Mouse (Mus musculus): ENCODE results near the gene Ppp3r1. TPM values are rescaled to one million over a fixed set of nuclear protein-coding genes. Genes with fewer than 3 reads are reported as not detected.

Gene Ppp3r1
- total RNA-seq (2012; rRNA removed) (31.8 and 38.8 TPM in 2 replicates), total RNA-seq (2014; rRNA removed) (114 and 116 TPM in 2 replicates), polyA plus RNA-seq (2012; ENCODE audit: insufficient read length, low read depth) (102 and 128 TPM in 2 replicates)

- dilution Hi-C loops (cut with MboI; ENCODE audit: extremely low pct_ligation_motif_present, extremely low pct_unique_long_range_greater_than_20kb, low sequenced_read_pairs) = no loop called here
- Histone ChIP-seq H3K4me3 (replicated peaks in 1 of 3; ENCODE audit: low read depth in 2 of 3, low read length in 2 of 3, poor library complexity in 1 of 3) (peak within 1 kb of the TSS; percentile 93 to 100 (median 96)), H3K27ac (ENCODE audit: insufficient read depth, low read depth) (peak within 1 kb of the TSS; percentile 62), H3K9ac (ENCODE audit: insufficient read depth, low read depth) (peak within 1 kb of the TSS; percentile 97), H3K27me3 (replicated peaks) (no peaks in the 10 kb centered on the region), H3K36me3 (replicated peaks in 1 of 2; ENCODE audit: control insufficient read depth in 1 of 2, insufficient read depth in 1 of 2, low read length in 1 of 2) (peaks cover 0 to 12% of the 10 kb centered on the region in 2 experiments), H3K79me2 (replicated peaks; ENCODE audit: control insufficient read depth, extremely low read depth, insufficient read depth, poor library complexity, severe bottlenecking) (peaks cover 47% of the 10 kb centered on the region), H3K9me3 (replicated peaks; ENCODE audit: low read length) (no peaks in the 10 kb centered on the region), H3K4me1 (ENCODE audit: control insufficient read depth in 1 of 2, insufficient read depth in 2 of 2) (peaks cover 9 to 41% of the 10 kb centered on the region in 2 experiments), H3K4me2 (ENCODE audit: insufficient read depth, low read depth, poor library complexity, severe bottlenecking) (peak within 1 kb of the TSS; percentile 68)
- TF ChIP-seq MAX (IDR thresholded peaks at IDR 0.05; ENCODE audit: low read length) = peak; percentile 58; the same call in 1 of the 2 replicates
- TF ChIP-seq MXI1 (IDR thresholded peaks at IDR 0.05; ENCODE audit: low read depth, low read length) = peak; percentile 83
- no peak for TF ChIP-seq ZNF384 (IDR thresholded peaks at IDR 0.05; ENCODE audit: low read depth, low read length)
- no peak for TF ChIP-seq SMC3 (IDR thresholded peaks at IDR 0.05; ENCODE audit: low read depth, low read length)
- peak; percentile 91 for TF ChIP-seq ELF1 (IDR thresholded peaks at IDR 0.05; ENCODE audit: low read depth, low read length)
- TF ChIP-seq EP300 (IDR thresholded peaks at IDR 0.05; ENCODE audit: low read length) = no peak
- TF ChIP-seq MAZ (IDR thresholded peaks at IDR 0.05; ENCODE audit: low read depth, low read length) = peak; percentile 59; the same call in 1 of the 2 replicates
- TF ChIP-seq ZMIZ1 (IDR thresholded peaks at IDR 0.05; ENCODE audit: low read depth, low read length) = peak; percentile 81
- TF ChIP-seq JUN (IDR thresholded peaks at IDR 0.05; ENCODE audit: insufficient read depth, low read depth, low read length) = no peak
- TF ChIP-seq USF2 (conservative IDR thresholded peaks at IDR 0.05; ENCODE audit: low read depth, low read length) = peak; percentile 87
- TF ChIP-seq USF1 (IDR thresholded peaks at IDR 0.05; ENCODE audit: low read depth, low read length) = peak; percentile 92
- TF ChIP-seq BHLHE40 (IDR thresholded peaks at IDR 0.05; ENCODE audit: low read depth, low read length) = peak; percentile 73
- peak; percentile 67; the same call in 1 of the 2 replicates for TF ChIP-seq UBTF (IDR thresholded peaks at IDR 0.05; ENCODE audit: low read depth, low read length)
- TF ChIP-seq RCOR1 (conservative IDR thresholded peaks at IDR 0.05; ENCODE audit: low read depth, low read length) = no peak
- no peak for TF ChIP-seq RAD21 (IDR thresholded peaks at IDR 0.05; ENCODE audit: low read depth, low read length)
- TF ChIP-seq HCFC1 (IDR thresholded peaks at IDR 0.05; ENCODE audit: low read depth, low read length) = peak; percentile 77
- TF ChIP-seq MYC (IDR thresholded peaks at IDR 0.05; ENCODE audit: low read depth, low read length) = no peak; the same call in 1 of the 2 replicates
- TF ChIP-seq GABPA (IDR thresholded peaks at IDR 0.05; ENCODE audit: insufficient replicate concordance, low read depth, low read length) = no peak
- peak; percentile 72; the same call in 1 of the 2 replicates for TF ChIP-seq POLR2AphosphoS2 (IDR thresholded peaks at IDR 0.05; ENCODE audit: low read depth, low read length)
- 0 out of 2 replicates have a peak, but pooled peaks have one; percentile 85 for TF ChIP-seq TCF12 (IDR thresholded peaks at IDR 0.05; ENCODE audit: low read depth, low read length)
- no peak for TF ChIP-seq ZC3H11A (IDR thresholded peaks at IDR 0.05; ENCODE audit: low read depth, low read length)
- TF ChIP-seq POLR2A (IDR thresholded peaks at IDR 0.05; ENCODE audit: low read depth, low read length) = peak; percentile 74
- no peak for TF ChIP-seq PAX5 (IDR thresholded peaks at IDR 0.05; ENCODE audit: low read length)
- TF ChIP-seq IRF4 (IDR thresholded peaks at IDR 0.05; ENCODE audit: low read depth, low read length) = peak; percentile 63
- TF ChIP-seq CTCF (conservative IDR thresholded peaks at IDR 0.05 in 1 of 2, IDR thresholded peaks at IDR 0.05 in 1 of 2; ENCODE audit: low read depth in 2 of 2, low read length in 2 of 2) = no peak
- no peak for TF ChIP-seq ZKSCAN1 (IDR thresholded peaks at IDR 0.05; ENCODE audit: borderline replicate concordance, low read depth, low read length)
- peak; percentile 75; the same call in 1 of the 2 replicates for TF ChIP-seq SIN3A (IDR thresholded peaks at IDR 0.05; ENCODE audit: low read length)
- TF ChIP-seq NRF1 (IDR thresholded peaks at IDR 0.05; ENCODE audit: low read depth, low read length) = peak; percentile 62
- no peak for TF ChIP-seq CHD2 (IDR thresholded peaks at IDR 0.05; ENCODE audit: low read length)
- TF ChIP-seq CHD1 (IDR thresholded peaks at IDR 0.05; ENCODE audit: low read depth, low read length) = no peak
- TF ChIP-seq KAT2A (IDR thresholded peaks at IDR 0.05; ENCODE audit: insufficient replicate concordance, low read length) = 0 out of 2 replicates have a peak, but pooled peaks have one; percentile 50
- TF ChIP-seq NELFE (IDR thresholded peaks at IDR 0.05; ENCODE audit: low read depth, low read length) = peak; percentile 76; the same call in 1 of the 2 replicates
- TF ChIP-seq JUND (conservative IDR thresholded peaks at IDR 0.05; ENCODE audit: low read depth, low read length) = no peak
- peak; percentile 58; the same call in 1 of the 2 replicates for TF ChIP-seq TBP (conservative IDR thresholded peaks at IDR 0.05; ENCODE audit: low read depth, low read length)
- TF ChIP-seq MEF2A (IDR thresholded peaks at IDR 0.05; ENCODE audit: borderline replicate concordance, low read depth, low read length) = peak; percentile 29; the same call in 1 of the 2 replicates
- TF ChIP-seq E2F4 (IDR thresholded peaks at IDR 0.05; ENCODE audit: insufficient replicate concordance, low read depth, low read length) = no peak
- DNase-seq (ENCODE audit: extremely low read depth) = peak; percentile 96
- in situ Hi-C loops (cut with MboI; ENCODE audit: low pct_ligation_motif_present, low pct_unique_long_range_greater_than_20kb, low sequenced_read_pairs) = no loop called here
Measured at GRCm38 (mm10) chr11:17158858-17159737, at the start of gene Ppp3r1. TSS of gene Ppp3r1 (plus strand) at chr11:17159263.
